Mouse (Mus musculus): ENCODE data around the gene Rbpms2. TPM values are rescaled to one million over a fixed set of nuclear protein-coding genes. Genes with fewer than 3 reads are reported as not detected.

The Rbpms2 gene
- polyA plus RNA-seq, 1 experiment from 2014 or later: 18.9 TPM

DNA sequence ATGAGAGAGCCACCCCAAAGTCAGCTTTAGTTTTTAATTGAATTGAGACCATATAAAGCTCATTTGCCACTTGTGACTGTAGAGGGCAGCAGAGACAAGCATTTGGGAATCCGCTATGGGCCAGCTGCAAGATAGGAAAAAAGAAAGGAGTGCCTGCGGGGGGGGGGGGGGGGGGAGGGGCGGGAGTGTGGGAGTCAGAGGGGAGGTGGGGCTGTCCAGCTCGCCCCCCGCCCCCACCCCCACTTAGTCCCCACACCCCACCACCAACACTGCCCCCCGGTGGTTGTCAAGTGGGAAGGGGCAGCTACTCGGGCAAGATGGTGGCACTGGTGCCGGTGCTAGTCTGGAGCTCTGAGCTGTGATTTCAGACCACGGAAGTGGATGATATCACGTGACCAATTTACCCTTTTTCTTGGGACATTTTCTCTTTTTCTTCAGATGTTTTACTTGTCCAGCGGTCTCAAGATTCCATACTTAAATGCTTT is 30.6 kb upstream of the Rbpms2 start:
- Histone ChIP-seq H3K9ac (no peak overlapping the region), H3K27ac (no peak overlapping the region), H3K4me2 (replicated peaks) (peak overlapping the region; percentile 41), H3K36me3 (0 out of 2 replicates have a peak, but pooled peaks cover under 1% of the 10 kb centered on the region), H3K4me3 (replicated peaks) (no peak overlapping the region), H3K9me3 (no peaks in the 10 kb centered on the region), H3K4me1 (replicated peaks) (0 out of 2 replicates have a peak, but pooled peaks cover 2% of the 10 kb centered on the region), H3K27me3 (replicated peaks) (no peaks in the 10 kb centered on the region)
- no peak for ATAC-seq
- WGBS: 53% methylated on average over 7 of the region's 11 CpGs

DNA sequence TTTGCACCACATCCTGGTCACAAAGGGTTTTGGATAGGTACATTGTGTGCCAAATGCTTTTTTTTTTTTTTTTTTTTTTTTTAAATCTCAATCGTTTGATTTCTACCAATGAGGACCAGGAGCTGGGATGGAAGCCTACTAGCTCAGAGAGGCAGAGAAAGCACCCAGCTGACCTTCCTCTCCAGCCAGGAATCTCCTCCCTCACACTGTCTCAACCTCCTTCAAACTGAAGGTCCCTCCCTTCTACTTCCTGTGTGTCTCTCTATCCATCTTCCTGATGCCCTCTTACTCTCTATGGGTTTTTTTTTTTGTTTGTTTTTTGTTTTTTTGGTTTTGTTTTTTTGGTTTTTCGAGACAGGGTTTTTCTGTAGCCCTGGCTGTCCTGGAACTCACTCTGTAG is 28.5 kb upstream of the Rbpms2 start:
- no peaks in the 10 kb centered on the region for H3K36me3 ChIP-seq
- H3K9ac ChIP-seq: no peak overlapping the region
- H3K4me1 ChIP-seq (replicated peaks): no peaks in the 10 kb centered on the region
- H3K9me3 ChIP-seq: no peaks in the 10 kb centered on the region
- no peaks in the 10 kb centered on the region for H3K27me3 ChIP-seq (replicated peaks)
- H3K4me3 ChIP-seq (replicated peaks): no peak overlapping the region
- 56% methylated on average over 2 of the region's 2 CpGs for WGBS
- H3K27ac ChIP-seq: no peak overlapping the region
- ATAC-seq: no peak
- H3K4me2 ChIP-seq (replicated peaks): no peak overlapping the region

DNA sequence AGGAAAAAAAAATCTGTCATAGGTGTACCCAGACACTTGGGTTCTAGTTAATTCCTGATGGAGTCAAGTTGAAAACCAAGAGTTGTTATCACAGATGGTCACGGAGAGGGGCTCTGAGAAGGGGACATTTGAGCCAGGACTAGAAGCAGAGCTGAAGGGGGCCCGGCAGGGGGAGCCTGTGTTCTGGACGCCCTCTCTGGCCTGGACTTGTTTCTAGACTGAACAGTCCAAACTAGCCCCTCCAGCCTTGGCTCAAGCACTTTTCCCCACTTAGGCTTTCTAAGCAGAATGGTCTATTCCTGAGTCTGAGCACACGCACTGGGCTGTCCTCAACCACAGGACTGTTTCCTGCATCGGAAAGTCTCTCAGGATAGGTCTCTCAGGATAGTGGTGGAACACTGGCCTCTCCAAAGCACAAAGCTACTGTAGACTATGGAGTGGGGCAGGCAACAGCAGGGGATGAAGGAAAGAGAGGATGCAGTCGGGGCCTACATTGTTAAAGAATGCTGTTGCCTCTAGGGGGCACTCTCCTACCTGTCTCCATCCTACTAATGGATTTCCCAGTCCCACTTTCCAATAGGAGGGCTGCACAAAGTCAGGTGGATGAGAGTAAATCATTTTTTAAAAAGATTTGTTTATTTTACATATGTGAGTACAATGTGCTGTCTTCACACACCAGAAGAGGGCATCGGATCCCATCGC is 25.9 kb upstream of the Rbpms2 start:
- whole genome bisulfite sequencing: 50% methylated on average over 8 of the region's 8 CpGs

DNA sequence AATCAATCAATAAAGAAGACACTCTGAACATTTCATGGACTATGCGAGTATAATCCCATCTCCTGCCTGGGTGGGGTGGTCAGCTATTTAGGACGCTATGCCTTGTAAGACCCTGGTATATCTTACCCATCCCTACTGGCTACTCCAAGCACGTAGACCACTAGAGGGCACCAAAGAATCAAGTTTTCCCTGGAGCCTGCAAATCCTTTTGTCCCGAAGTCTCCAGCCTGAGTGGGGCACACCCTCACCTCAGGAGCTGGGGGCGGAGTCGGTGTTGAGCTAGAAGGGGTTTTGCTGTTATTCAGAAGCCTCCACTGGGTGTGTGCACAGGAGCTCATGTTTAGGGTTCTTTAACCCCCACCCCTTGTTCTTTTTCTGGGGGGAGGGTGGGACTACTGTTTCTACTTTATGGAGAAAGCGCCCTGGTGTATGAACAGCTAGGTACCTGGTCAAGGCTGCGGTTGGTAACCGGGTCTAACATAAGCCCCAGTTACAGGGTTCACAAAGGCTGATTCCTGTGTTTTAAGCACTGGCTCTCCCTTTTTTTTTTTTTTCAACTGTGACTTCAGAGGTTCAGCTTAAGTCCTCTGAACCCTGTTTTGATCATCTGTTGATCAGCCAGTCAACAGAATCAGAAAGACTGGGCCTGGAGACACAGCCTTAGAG is 23.8 kb upstream of the Rbpms2 start:
- no peak overlapping the region for H3K27ac ChIP-seq
- 7% methylated on average over 9 of the region's 9 CpGs for WGBS
- no peaks in the 10 kb centered on the region for H3K27me3 ChIP-seq (replicated peaks)
- ATAC-seq: peak; percentile 88
- peak overlapping the region; percentile 12; the same call in 1 of the 2 replicates for H3K4me3 ChIP-seq (replicated peaks)
- no peak overlapping the region for H3K9ac ChIP-seq
- no peaks in the 10 kb centered on the region for H3K9me3 ChIP-seq
- 0 out of 2 replicates have a peak, but pooled peaks cover 5% of the 10 kb centered on the region for H3K4me1 ChIP-seq (replicated peaks)
- H3K4me2 ChIP-seq (replicated peaks): peak overlapping the region; percentile 58
- H3K36me3 ChIP-seq: no peaks in the 10 kb centered on the region

More for the DNA sequence above, 25.9 kb upstream of the Rbpms2 start:
- Histone ChIP-seq H3K9me3 (no peaks in the 10 kb centered on the region), H3K9ac (no peak overlapping the region), H3K4me2 (replicated peaks) (no peak overlapping the region), H3K27me3 (replicated peaks) (no peaks in the 10 kb centered on the region), H3K4me3 (replicated peaks) (no peak overlapping the region), H3K4me1 (replicated peaks) (0 out of 2 replicates have a peak, but pooled peaks cover 5% of the 10 kb centered on the region), H3K36me3 (no peaks in the 10 kb centered on the region), H3K27ac (no peak overlapping the region)
- no peak for ATAC-seq

DNA sequence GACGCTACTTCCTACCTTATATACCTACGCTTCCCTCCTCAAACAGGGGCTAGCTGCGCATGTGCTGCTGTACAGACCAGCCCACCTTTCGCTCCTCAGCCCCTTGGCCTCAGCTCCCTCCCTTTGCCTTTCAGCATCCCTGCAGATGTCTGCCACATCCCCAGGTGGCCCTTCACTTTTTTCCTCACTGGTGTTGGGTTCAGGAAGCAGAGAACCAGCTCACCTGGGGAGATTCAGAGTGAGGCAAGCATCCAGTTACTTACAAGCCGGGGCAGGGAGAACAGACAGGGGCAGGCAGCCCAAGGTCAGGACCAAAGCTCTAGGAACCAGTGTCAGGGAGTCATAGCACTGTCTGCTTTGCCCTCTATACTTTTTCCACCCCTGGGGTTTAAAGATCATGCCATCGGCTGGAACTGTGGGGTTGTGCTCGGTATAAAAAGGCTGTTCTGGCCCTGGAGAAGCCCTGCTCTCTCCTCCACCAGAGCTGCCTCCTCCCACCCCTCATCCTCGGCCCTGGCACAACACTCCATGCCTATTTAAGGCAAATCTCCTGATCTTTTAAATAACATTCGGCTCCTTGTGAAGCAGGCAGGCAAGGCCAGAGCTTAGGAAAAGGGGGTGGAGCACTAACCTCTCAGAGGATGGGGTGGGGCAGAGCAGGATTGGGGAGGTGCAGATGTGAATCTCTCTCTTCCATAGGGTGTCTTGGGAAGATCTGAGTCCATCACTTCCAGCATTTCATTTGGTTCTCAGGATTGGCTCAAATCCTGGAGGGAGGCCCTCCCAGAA is 22.9 kb upstream of the Rbpms2 start:
- ATAC-seq: peak; percentile 62
- Histone ChIP-seq H3K4me2 (replicated peaks) (0 out of 2 replicates have a peak overlapping the region, but pooled peaks have one; percentile 19), H3K9ac (no peak overlapping the region), H3K27me3 (replicated peaks) (no peaks in the 10 kb centered on the region), H3K27ac (peak overlapping the region; percentile 78), H3K4me3 (replicated peaks) (no peak overlapping the region), H3K9me3 (no peaks in the 10 kb centered on the region), H3K36me3 (no peaks in the 10 kb centered on the region), H3K4me1 (replicated peaks) (0 out of 2 replicates have a peak, but pooled peaks cover 5% of the 10 kb centered on the region)
- WGBS: 48% methylated on average over 9 of the region's 9 CpGs

DNA sequence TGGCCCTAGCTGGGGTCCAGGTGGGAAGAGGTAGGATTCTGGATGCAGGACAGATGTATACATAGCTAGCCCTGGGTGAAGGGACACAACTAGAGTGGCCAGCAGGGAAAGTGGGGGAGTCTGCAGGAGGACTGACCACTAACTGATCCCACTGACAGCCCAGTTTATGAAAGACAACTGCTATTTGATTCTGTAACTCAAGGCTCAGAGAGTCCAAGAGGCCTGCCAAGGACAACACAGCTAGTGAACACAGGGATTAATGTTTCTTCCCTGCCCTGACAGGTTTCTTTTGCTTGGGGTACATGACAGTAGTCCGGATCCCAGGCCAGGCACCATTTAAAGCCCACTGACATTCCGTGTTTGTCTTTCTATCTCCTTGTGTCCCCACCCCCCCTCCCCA is 22.3 kb upstream of the Rbpms2 start:
- Histone ChIP-seq H3K9ac (no peak overlapping the region), H3K4me2 (replicated peaks) (no peak overlapping the region), H3K9me3 (no peaks in the 10 kb centered on the region), H3K4me1 (replicated peaks) (0 out of 2 replicates have a peak, but pooled peaks cover 5% of the 10 kb centered on the region), H3K27ac (peak overlapping the region; percentile 40; the same call in 1 of the 2 replicates), H3K36me3 (no peaks in the 10 kb centered on the region), H3K4me3 (replicated peaks) (no peak overlapping the region), H3K27me3 (replicated peaks) (no peaks in the 10 kb centered on the region)
- ATAC-seq: no peak
- WGBS: 41% methylated on average over 2 of the region's 2 CpGs

DNA sequence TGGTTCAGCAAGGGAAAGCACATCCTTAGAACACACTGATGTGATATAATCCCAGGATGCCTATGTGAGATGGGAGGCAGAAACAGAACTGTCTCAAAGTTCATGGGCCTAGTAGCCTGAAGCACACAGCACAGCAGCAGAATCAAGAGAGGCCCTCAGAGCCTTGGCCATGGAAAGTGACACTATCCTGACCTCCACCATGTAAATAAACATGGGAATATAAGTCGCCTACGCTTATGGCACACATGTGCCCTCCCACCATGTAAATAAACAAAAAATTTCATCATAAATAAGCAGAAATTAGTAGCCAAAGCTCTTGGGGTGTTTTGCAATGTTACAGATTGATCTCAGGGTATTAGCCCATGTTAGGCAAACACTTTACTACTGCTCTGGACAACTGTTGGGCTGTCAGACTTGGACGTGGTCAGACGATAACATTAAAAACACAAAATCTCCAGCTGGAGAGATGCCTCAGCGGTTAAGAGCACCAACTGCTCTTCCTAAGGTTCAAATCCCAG is 17.4 kb upstream of the Rbpms2 start:
- Histone ChIP-seq H3K27ac (no peak overlapping the region), H3K27me3 (replicated peaks) (no peaks in the 10 kb centered on the region), H3K9me3 (no peaks in the 10 kb centered on the region), H3K9ac (no peak overlapping the region), H3K4me3 (replicated peaks) (no peak overlapping the region), H3K4me2 (replicated peaks) (no peak overlapping the region), H3K4me1 (replicated peaks) (no peaks in the 10 kb centered on the region), H3K36me3 (no peaks in the 10 kb centered on the region)
- 68% methylated on average over 5 of the region's 5 CpGs for WGBS
- no peak for ATAC-seq

DNA sequence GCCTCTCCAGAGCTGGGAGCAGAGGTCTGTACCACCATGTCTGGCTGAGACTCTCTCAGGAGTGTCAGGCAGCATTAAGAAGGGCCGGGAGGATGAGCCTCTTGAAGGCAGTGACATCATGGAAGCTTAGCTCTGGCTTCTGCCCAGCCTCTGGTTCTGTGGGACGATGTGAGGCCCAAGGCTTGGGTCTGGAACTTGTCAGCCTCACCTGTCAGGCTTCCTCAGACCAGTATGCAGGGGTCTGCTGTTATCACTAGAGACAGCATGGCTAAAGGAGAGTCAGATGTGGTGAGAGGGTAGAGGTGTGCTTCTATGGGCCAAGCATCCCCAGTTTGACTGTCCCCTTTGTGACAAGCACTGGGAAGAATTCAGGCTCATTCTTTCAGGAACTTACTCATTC is 16.4 kb upstream of the Rbpms2 start:
- peak; percentile 41; the same call in 1 of the 2 replicates for ATAC-seq
- Histone ChIP-seq H3K27ac (no peak overlapping the region), H3K4me3 (replicated peaks) (no peak overlapping the region), H3K9me3 (no peaks in the 10 kb centered on the region), H3K36me3 (no peaks in the 10 kb centered on the region), H3K9ac (no peak overlapping the region), H3K4me2 (replicated peaks) (no peak overlapping the region), H3K27me3 (replicated peaks) (no peaks in the 10 kb centered on the region), H3K4me1 (replicated peaks) (no peaks in the 10 kb centered on the region)
- WGBS: 32% methylated on average over 2 of the region's 2 CpGs

DNA sequence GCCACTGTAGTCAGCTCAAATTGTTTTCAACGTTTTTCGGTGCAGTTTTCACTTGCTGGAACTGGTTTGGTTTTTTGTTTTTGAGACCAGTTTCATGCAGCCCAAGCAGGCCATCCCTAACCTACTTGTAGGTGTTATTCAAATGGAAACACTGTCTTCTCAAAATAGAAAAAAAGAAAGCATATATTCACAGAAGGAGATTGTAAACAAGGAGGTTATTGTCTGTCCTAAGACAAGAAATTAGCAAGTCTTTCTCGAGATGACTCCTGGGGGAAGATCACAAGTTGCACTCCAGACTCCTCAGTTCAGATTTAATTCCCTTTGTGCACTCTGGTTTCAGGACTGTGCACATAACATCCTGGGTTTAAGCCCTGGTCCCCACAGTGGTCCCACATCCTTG is 10.1 kb upstream of the Rbpms2 start:
- ATAC-seq: no peak
- 58% methylated on average over 3 of the region's 3 CpGs for WGBS

DNA sequence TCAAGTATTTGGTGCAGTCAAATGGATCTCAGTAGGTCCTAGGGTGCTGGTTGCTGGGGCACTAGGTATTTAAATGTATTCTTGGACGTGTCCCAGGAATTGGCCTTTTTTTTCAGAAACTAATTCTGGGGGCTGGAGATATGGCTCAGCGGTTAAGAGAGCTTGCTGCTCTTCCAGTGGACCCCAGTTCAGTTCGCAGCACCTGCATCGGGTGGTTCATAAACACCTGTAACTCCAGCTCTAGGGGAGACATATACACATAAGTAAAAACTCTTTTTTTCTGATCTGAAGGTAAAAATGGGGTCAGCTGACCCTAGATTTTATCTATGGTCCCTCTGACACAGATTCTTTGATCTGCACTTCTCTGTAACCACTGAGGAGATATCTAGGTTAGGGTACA is 8.3 kb upstream of the Rbpms2 start:
- Histone ChIP-seq H3K4me2 (replicated peaks) (no peak overlapping the region), H3K27me3 (replicated peaks) (no peaks in the 10 kb centered on the region), H3K9me3 (no peaks in the 10 kb centered on the region), H3K27ac (no peak overlapping the region), H3K4me1 (replicated peaks) (no peaks in the 10 kb centered on the region), H3K4me3 (replicated peaks) (no peak overlapping the region), H3K9ac (no peak overlapping the region), H3K36me3 (no peaks in the 10 kb centered on the region)
- WGBS: 87% methylated on average over 4 of the region's 4 CpGs
- ATAC-seq: no peak

More for the DNA sequence above, 10.1 kb upstream of the Rbpms2 start:
- H3K4me3 ChIP-seq (replicated peaks): no peak overlapping the region
- no peak overlapping the region for H3K27ac ChIP-seq
- no peak overlapping the region for H3K9ac ChIP-seq
- H3K36me3 ChIP-seq: no peaks in the 10 kb centered on the region
- no peak overlapping the region for H3K4me2 ChIP-seq (replicated peaks)
- H3K27me3 ChIP-seq (replicated peaks): no peaks in the 10 kb centered on the region
- no peaks in the 10 kb centered on the region for H3K9me3 ChIP-seq
- H3K4me1 ChIP-seq (replicated peaks): no peaks in the 10 kb centered on the region

DNA sequence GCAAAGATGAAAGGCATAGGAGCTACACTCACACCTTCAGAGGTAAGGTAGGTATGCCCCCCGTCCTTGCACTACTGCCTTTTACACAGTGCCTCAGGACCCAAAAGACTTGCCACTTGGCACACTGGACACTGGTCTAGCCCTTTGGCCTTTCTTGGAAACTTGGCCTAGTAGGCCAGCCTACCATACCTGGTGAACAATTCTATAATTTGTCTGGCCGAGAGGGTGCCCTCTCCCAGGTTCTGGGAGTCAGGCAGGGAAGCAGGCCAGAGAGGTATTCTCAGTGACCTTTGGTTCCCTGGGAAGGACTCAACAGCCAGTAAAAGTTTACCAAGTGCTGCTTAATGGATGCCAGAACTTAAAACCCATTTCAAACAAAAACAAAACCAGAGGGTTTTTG is 7.8 kb upstream of the Rbpms2 start:
- H3K4me2 ChIP-seq (replicated peaks): no peak overlapping the region
- no peak overlapping the region for H3K27ac ChIP-seq
- no peaks in the 10 kb centered on the region for H3K27me3 ChIP-seq (replicated peaks)
- WGBS: 71% methylated on average over 2 of the region's 2 CpGs
- no peak overlapping the region for H3K4me3 ChIP-seq (replicated peaks)
- no peaks in the 10 kb centered on the region for H3K36me3 ChIP-seq
- no peaks in the 10 kb centered on the region for H3K4me1 ChIP-seq (replicated peaks)
- H3K9ac ChIP-seq: no peak overlapping the region
- no peak for ATAC-seq
- H3K9me3 ChIP-seq: no peaks in the 10 kb centered on the region

DNA sequence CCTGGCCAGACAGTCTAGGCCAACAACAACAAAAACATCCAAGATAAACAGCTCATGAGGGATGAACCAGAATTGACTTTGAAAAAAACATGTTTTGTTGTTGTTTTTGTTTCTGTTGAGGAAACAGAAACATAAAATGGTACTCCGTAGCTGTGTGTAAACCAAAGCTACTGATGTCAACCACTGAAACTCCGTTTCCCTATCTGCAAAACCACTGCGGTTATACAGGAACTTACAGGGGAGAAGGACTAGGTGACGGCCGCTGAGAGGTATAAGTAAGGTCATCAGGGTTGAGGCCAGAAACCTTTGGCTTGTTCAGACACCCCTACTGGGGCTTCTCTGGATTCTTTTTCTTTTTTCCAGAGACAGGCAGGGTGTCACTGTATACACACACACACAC is 6.6 kb upstream of the Rbpms2 start:
- no peak for ATAC-seq
- no peak overlapping the region for H3K27ac ChIP-seq
- H3K4me2 ChIP-seq (replicated peaks): no peak overlapping the region
- no peaks in the 10 kb centered on the region for H3K36me3 ChIP-seq
- no peaks in the 10 kb centered on the region for H3K27me3 ChIP-seq (replicated peaks)
- 82% methylated on average over 5 of the region's 5 CpGs for WGBS
- H3K9ac ChIP-seq: no peak overlapping the region
- H3K4me1 ChIP-seq (replicated peaks): no peaks in the 10 kb centered on the region
- no peaks in the 10 kb centered on the region for H3K9me3 ChIP-seq
- no peak overlapping the region for H3K4me3 ChIP-seq (replicated peaks)
